Mouse (Mus musculus) testis, adult 2 months (tissue): ENCODE results near the gene Clptm1l. TPM values are rescaled to one million over a fixed set of nuclear protein-coding genes. Genes with fewer than 3 reads are reported as not detected.
A peak's percentile ranks its signal among the peaks of the same experiment; 100 is the strongest.

ENCODE experiments used
- H3K27ac ChIP-seq: fragments of 200-500 bp; 2 replicates; pipeline ENCODE4 v1.5.1; 2012; ENCODE audit warnings: low read depth, low read length; ENCODE audit not compliant: control insufficient read depth, insufficient read depth
- H3K27me3 ChIP-seq: fragments of 200-500 bp; 2 replicates; pipeline ENCODE4 v1.6.1; 2012; ENCODE audit warnings: mild to moderate bottlenecking, low read length, moderate library complexity; ENCODE audit not compliant: control insufficient read depth, insufficient read depth
- H3K36me3 ChIP-seq: fragments of 200-500 bp; 2 replicates; pipeline ENCODE4 v1.6.1; 2012; ENCODE audit warnings: mild to moderate bottlenecking, low read length; ENCODE audit not compliant: control insufficient read depth, insufficient read depth
- H3K4me1 ChIP-seq: fragments of 200-500 bp; 2 replicates; pipeline ENCODE4 v1.6.1; 2012; ENCODE audit warnings: low read length; ENCODE audit not compliant: control insufficient read depth, insufficient read depth
- H3K4me3 ChIP-seq: fragments of 200-500 bp; 2 replicates; pipeline ENCODE4 v1.5.1; 2012; ENCODE audit warnings: low read depth, mild to moderate bottlenecking, low read length, moderate library complexity, mixed read lengths; ENCODE audit not compliant: control insufficient read depth
- CTCF ChIP-seq: fragments of 200-500 bp; IDR thresholded peaks from 2 replicates; pipeline ENCODE4 v1.5.1; 2012; ENCODE audit warnings: low read depth, mild to moderate bottlenecking, inconsistent platforms, low read length, moderate library complexity; ENCODE audit not compliant: control insufficient read depth, insufficient read depth, insufficient replicate concordance
- POLR2A ChIP-seq: fragments of 200-500 bp; IDR thresholded peaks from 2 replicates; pipeline ENCODE4 v1.6.1; 2012; ENCODE audit warnings: low read depth, mild to moderate bottlenecking, inconsistent platforms, low read length, moderate library complexity; ENCODE audit not compliant: control insufficient read depth
- polyA plus RNA-seq: library from polyadenylated mRNA; depleted of rRNA; stranded (reverse); fragments of >200 nt; gene quantifications from 2 replicates; pipeline ENCODE4 v1.2.3, GENCODE M21; 2012

Gene Clptm1l
- polyA plus RNA-seq, 1 experiment: 132 TPM

- Histone ChIP-seq H3K27ac (no peak overlapping the region), H3K36me3 (no peaks in the 10 kb centered on the region), H3K4me3 (no peak overlapping the region)
Measured at GRCm38 (mm10) chr13:73631837-73632236, 28.0 kb downstream of the Clptm1l start.

GRCm38 (mm10) chr13:73637826-73638225 is 34.0 kb downstream of the Clptm1l start:
- H3K36me3 ChIP-seq: no peaks in the 10 kb centered on the region
- no peaks in the 10 kb centered on the region for H3K4me1 ChIP-seq
- H3K4me3 ChIP-seq: no peak overlapping the region
- no peaks in the 10 kb centered on the region for H3K27me3 ChIP-seq
- TF ChIP-seq POLR2A (no peak), CTCF (no peak)
- H3K27ac ChIP-seq: no peak overlapping the region

More at GRCm38 (mm10) chr13:73631837-73632236, 28.0 kb downstream of the Clptm1l start:
- Histone ChIP-seq H3K27me3 (no peaks in the 10 kb centered on the region), H3K4me1 (peaks cover 6% of the 10 kb centered on the region)
- TF ChIP-seq POLR2A (no peak), CTCF (no peak)

DNA sequence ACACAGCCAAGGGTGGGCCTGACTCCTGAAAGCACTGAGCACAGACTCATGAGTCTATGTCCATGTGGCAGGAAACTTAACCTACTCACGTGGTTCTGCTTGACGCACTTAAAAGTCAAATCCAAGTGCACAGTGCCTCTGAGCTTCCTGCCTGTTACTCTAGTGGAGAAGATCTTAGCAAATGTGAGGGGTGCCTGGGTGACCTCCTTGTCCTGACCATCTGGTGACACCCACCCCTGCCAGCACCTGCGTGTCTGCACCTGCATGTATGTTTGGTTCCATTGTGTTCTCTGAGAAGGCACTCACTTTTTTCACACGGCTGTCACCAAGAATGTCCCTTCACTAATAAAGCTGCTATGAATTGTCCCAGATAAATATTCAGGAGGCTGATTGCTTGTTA is 37.5 kb downstream of the Clptm1l start:
- H3K27me3 ChIP-seq: no peaks in the 10 kb centered on the region
- H3K4me1 ChIP-seq: no peaks in the 10 kb centered on the region
- H3K36me3 ChIP-seq: no peaks in the 10 kb centered on the region
- no peak overlapping the region for H3K4me3 ChIP-seq
- TF ChIP-seq POLR2A (no peak), CTCF (no peak)
- no peak overlapping the region for H3K27ac ChIP-seq

DNA sequence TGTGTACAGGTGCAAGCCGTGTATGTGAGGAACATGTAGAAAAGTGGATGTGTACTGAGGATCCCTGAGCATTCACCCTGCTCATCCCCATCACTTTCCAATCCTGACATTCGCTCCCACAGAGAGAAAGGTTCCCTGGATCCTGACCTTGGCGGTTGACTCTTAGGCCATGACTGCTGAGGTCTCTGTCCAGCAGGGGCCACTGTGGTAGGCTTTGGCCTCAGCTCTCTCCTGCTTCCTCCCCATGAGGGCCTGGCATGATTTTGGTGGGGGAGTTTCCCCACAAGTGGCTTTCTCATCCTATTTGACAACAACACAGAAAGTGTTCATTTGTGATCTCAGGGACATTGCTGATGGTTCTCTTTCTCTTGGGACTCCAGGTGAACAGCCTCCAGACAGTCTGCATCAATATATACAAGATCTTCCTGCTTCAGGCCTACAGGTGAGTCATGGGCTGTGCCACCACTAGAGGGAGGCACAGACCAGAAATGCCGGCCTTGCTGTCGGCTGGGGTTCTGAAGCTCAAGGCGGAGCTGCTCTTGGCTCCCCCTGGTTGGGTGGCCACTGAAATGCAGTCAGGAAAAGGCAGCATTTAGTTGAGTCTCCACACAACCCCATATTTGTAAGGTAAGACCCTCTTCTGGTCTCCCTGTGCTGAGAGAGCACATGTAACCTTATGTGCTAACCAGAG is 42.7 kb downstream of the Clptm1l start:
- no peak overlapping the region for H3K4me3 ChIP-seq
- no peaks in the 10 kb centered on the region for H3K27me3 ChIP-seq
- no peak for TF ChIP-seq POLR2A
- peak; percentile 64; the same call in 1 of the 2 replicates for TF ChIP-seq CTCF
- no peaks in the 10 kb centered on the region; the same call in 1 of the 2 replicates for H3K36me3 ChIP-seq
- H3K4me1 ChIP-seq: no peaks in the 10 kb centered on the region
- H3K27ac ChIP-seq: no peak overlapping the region

DNA sequence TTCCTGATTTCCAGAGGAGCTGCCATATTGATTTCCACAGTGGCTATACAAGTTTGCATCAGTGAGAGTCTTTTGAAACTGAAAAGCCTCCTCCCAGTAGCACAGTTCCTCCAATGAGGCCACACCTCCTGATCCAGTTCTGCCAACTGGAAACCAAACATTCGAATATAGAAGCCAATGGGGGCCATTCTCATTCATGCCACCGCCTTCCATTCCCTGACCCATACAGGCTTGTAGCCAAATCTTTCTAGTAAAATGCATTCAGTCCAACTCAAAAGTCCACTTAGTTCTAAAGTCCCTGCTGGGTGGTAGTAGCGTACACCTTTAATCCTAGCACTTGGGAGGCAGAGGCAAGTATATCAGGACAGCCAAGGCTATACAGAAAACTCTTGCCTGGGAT is 49.5 kb downstream of the Clptm1l start:
- no peak for TF ChIP-seq POLR2A
- no peak for TF ChIP-seq CTCF
- Histone ChIP-seq H3K27ac (no peak overlapping the region), H3K4me1 (no peaks in the 10 kb centered on the region), H3K36me3 (no peaks in the 10 kb centered on the region), H3K4me3 (no peak overlapping the region), H3K27me3 (no peaks in the 10 kb centered on the region)

DNA sequence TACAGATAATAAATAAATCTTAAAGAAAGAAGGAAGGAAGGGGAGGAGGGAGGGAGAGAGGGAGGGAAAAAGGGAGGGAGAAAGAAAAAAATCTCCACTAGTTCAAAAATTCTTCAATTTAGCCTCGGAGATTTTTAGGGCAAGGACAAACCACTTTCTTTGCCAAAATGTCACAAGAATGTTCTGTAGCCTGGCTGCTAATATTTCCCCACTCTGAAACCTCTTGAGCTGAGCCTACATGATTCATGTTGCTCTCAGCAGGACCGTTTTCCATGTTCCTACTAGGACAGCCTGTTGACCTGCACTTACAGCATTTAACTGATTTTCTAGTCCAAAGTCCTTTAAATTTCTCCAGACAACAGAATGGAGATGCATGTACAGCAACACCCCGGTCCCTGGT is 51.2 kb downstream of the Clptm1l start:
- Histone ChIP-seq H3K4me3 (no peak overlapping the region), H3K36me3 (no peaks in the 10 kb centered on the region), H3K4me1 (no peaks in the 10 kb centered on the region), H3K27me3 (no peaks in the 10 kb centered on the region), H3K27ac (no peak overlapping the region)
- TF ChIP-seq POLR2A (no peak), CTCF (no peak)

DNA sequence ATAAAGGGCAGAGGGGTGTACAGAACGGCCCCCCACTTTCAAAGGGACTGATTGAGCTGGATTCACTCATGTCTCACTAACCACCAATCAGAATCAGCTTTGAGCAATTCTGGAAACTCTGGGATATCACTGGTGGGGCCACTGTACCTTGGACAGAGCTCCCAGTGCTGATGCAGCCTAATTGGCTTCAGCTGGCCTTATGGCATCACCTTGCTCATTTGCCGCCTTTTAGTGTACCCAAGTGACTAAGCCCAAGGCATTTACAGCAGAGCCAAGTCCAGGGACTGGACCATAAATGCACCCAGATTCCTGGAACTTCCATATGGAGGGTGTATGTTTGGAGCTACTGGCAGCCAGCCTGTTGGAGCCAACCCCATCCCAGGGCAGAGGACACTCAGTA is 55.1 kb downstream of the Clptm1l start:
- no peaks in the 10 kb centered on the region for H3K36me3 ChIP-seq

More for the DNA sequence above, 55.1 kb downstream of the Clptm1l start:
- Histone ChIP-seq H3K27ac (no peak overlapping the region), H3K4me1 (no peaks in the 10 kb centered on the region), H3K27me3 (no peaks in the 10 kb centered on the region), H3K4me3 (no peak overlapping the region)
- TF ChIP-seq CTCF (no peak), POLR2A (no peak)
